Mouse (Mus musculus) embryonic facial prominence, embryonic 14.5 days (tissue): ENCODE data around the gene Tmem245. TPM values are rescaled to one million over a fixed set of nuclear protein-coding genes. Genes with fewer than 3 reads are reported as not detected.

Experiments used
- ATAC-seq: fragments of 200-750 bp; cut with Nextera tagmentation; 2 replicates; pipeline ENCODE4 v1.8.0; 2017; ENCODE audit warnings: low read depth, moderate number of reproducible peaks, moderate TSS enrichment
- DNase-seq: peaks from one replicate; pipeline ENCODE4 v3.0.0-alpha.2; 2015; ENCODE audit warnings: low spot score
- H3K27ac ChIP-seq: fragments of 300-500 bp; sonication (generic); replicated peaks from 2 replicates; pipeline ENCODE4 v1.5.1; 2014; ENCODE audit warnings: low read depth, mild to moderate bottlenecking, low read length, moderate library complexity
- H3K27me3 ChIP-seq: fragments of 300-500 bp; sonication (generic); replicated peaks from 2 replicates; pipeline ENCODE4 v1.6.1; 2014; ENCODE audit warnings: low read length; ENCODE audit not compliant: control insufficient read depth, insufficient read depth
- H3K36me3 ChIP-seq: fragments of 300-500 bp; sonication (generic); 2 replicates; pipeline ENCODE4 v1.6.1; 2014; ENCODE audit warnings: low read length, mixed read lengths; ENCODE audit not compliant: control insufficient read depth, insufficient read depth
- H3K4me1 ChIP-seq: fragments of 300-500 bp; sonication (generic); 2 replicates; pipeline ENCODE4 v1.6.1; 2014; ENCODE audit warnings: antibody characterized with exemption, low read length; ENCODE audit not compliant: control insufficient read depth, insufficient read depth
- H3K4me2 ChIP-seq: fragments of 300-500 bp; sonication (generic); 2 replicates; pipeline ENCODE4 v1.6.1; 2014; ENCODE audit warnings: low read depth, mild to moderate bottlenecking, low read length, moderate library complexity, mixed read lengths
- H3K4me3 ChIP-seq: fragments of 300-500 bp; sonication (generic); 2 replicates; pipeline ENCODE4 v1.5.1; 2014; ENCODE audit warnings: low read depth, mild to moderate bottlenecking, low read length
- H3K9ac ChIP-seq: fragments of 300-500 bp; sonication (generic); 2 replicates; pipeline ENCODE4 v1.6.1; 2014; ENCODE audit warnings: low read depth, mild to moderate bottlenecking, low read length, moderate library complexity, mixed read lengths
- H3K9me3 ChIP-seq: fragments of 300-500 bp; sonication (generic); 2 replicates; pipeline ENCODE4 v1.6.1; 2016; ENCODE audit warnings: low read length; ENCODE audit not compliant: control insufficient read depth
- WGBS: fragments of 180-500 bp; shearing (Covaris S2); extraction: QIAGEN DNeasy Blood & Tissue Kit; methylation state at CpG from one replicate; pipeline ENCODE4 v1.1.7; 2014; 5-methylcytosine and 5-hydroxymethylcytosine counted together
- polyA plus RNA-seq: library from polyadenylated mRNA; unstranded; fragments of >200 nt; fragmentation: Nextera tagmentation; extraction: Ambion mirVana; gene quantifications from 2 replicates; pipeline ENCODE4 v1.2.1, GENCODE M21; 2014

The Tmem245 gene
- 9.8 and 11.7 TPM in 2 replicates for polyA plus RNA-seq

DNA sequence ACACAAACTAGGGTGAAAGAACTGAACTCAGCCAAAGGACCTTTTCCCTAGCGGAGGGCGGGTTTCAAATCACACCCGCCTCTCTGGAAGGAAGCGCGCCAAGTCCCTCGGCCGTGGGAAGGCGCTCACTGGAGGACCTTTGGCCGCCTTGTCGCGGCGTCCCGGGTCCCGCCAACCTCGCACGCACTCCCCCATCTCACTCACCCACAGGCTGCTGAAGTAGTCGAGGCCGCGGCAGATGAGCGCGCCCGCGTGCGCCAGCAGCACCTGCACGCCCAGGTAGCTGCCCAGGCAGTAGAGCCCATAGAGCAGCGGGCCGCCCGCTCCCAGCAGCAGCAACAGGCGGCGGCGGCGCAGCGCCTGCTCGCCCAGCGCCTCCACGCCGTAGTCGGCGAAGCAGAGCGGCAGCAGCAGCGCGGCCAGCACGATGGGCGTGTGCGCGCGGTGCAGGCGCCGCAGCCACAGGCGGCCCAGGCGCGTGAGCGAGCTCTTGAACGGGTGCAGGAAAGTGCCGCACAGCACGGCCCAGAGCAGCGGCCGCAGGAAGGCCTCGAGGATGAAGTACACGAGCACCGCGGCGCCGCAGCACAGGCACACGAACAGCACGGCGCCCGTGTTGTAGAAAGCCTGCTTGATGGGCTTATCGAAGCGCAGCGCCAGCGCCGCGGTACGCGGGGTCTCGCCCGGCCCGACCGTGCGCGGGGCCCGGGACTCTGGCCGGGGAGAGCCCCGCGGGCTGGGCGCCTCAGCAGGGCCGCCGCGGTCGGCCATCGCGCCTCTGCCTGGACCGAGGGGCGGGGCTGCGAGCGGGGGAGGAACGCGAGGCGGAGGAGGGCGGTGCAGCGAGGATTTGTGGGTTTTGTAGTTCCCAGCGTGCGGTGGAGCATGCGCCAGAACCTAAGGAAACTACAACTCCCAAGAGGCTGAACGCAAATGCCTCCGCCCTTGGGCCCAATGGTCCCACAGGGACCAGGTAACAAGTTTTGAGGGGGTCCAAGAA is at the start of gene Tmem245:
Gene Tmem245 (minus strand): TSS at position 797 of the 1,000 bp plus-strand sequence.
- DNase-seq (peak; percentile 99), ATAC-seq (peak; percentile 97)
- 0% methylated on average over 63 of the region's 107 CpGs for WGBS
- H3K4me3 ChIP-seq = peak within 1 kb of the TSS; percentile 94
- H3K27me3 ChIP-seq = no peaks in the 10 kb centered on the region
- peak within 1 kb of the TSS; percentile 92 for H3K27ac ChIP-seq
- no peaks in the 10 kb centered on the region for H3K36me3 ChIP-seq
- H3K9ac ChIP-seq = peak within 1 kb of the TSS; percentile 92
- no peaks in the 10 kb centered on the region for H3K9me3 ChIP-seq
- peaks cover 18% of the 10 kb centered on the region for H3K4me1 ChIP-seq
- H3K4me2 ChIP-seq = peak within 1 kb of the TSS; percentile 66

DNA sequence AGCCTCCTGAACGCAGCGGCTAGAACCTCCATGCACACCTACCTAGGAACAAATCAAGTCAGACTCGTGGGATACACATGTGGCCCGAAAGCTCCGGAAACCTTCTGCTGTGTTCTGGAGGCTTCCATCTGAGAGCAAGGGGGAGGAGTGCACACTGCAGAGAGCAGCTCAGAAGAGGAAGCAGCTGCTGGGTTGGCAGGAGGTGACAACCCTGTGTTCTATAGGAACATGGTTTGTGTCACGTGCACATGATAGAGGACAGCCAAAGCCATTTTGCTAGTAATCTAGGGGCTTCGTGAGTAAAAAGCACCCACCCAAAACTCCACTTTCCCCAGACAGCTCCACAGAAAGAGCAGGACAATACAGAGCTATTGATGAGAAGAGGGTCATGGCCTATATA is 46.1 kb upstream of the Tmem245 start:
- Histone ChIP-seq H3K4me3 (no peak overlapping the region), H3K27ac (no peak overlapping the region), H3K27me3 (peaks cover 16% of the 10 kb centered on the region; the same call in 1 of the 2 replicates), H3K36me3 (no peaks in the 10 kb centered on the region), H3K9ac (no peak overlapping the region), H3K9me3 (peaks cover 10% of the 10 kb centered on the region; the same call in 1 of the 2 replicates), H3K4me2 (no peak overlapping the region), H3K4me1 (no peaks in the 10 kb centered on the region)
- WGBS = 79% methylated on average over 7 of the region's 7 CpGs
- ATAC-seq (no peak), DNase-seq (no peak)

DNA sequence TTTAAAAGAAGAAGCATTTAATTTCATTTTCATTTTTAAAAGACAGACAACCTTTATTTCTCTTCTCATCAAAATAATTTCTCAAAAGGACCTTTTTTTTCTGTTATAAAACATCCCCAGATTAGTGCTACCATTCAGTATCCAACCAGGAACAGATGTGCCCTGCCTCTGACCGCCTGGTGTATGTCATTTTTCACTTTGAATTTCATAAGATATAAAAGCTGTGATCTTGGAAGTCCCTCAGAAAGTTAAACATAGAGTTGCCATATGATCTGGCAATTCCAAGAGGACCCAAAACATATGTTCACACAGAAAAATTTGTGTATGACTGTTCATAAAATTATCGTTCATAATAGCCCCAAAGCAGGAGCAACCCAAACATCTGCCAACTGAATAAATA is 44.7 kb upstream of the Tmem245 start:
- H3K27me3 ChIP-seq = peaks cover 16% of the 10 kb centered on the region; the same call in 1 of the 2 replicates
- H3K4me1 ChIP-seq = no peaks in the 10 kb centered on the region
- H3K4me2 ChIP-seq = no peak overlapping the region
- DNase-seq = no peak
- no peaks in the 10 kb centered on the region for H3K36me3 ChIP-seq
- no peak overlapping the region for H3K9ac ChIP-seq
- whole genome bisulfite sequencing = 50% methylated on average over 2 of the region's 2 CpGs
- H3K9me3 ChIP-seq = peaks cover 11% of the 10 kb centered on the region; the same call in 1 of the 2 replicates
- no peak overlapping the region for H3K4me3 ChIP-seq
- H3K27ac ChIP-seq = no peak overlapping the region
- no peak for ATAC-seq

DNA sequence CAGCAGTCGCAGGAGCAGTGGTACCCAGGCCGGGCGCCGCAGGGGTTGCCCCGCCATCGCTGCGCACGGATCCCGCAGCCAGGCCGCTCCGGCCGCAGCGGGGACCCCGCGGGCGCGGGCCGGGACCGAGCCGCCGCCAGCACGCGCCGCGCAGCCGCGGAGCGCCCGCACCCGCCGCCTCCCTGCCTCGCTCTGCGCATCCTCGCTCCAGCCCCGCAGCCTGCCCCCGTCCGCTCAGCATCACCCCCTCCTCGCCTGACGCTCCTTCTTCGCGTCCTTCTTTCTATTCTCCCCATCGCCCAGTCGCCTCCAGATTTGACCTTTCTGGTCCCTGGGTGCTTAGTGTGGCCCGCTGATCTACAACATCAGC is 43.0 kb upstream of the Tmem245 start, which contains the start of gene Frrs1l:
Gene Frrs1l (minus strand): TSS at position 177 of the 370 bp plus-strand sequence.
- Histone ChIP-seq H3K36me3 (no peaks in the 10 kb centered on the region), H3K27ac (no peak within 1 kb of the TSS), H3K9ac (peak within 1 kb of the TSS; percentile 77), H3K27me3 (peaks cover 16% of the 10 kb centered on the region; the same call in 1 of the 2 replicates), H3K4me1 (no peaks in the 10 kb centered on the region), H3K4me3 (peak within 1 kb of the TSS; percentile 68), H3K9me3 (peaks cover 7% of the 10 kb centered on the region; the same call in 1 of the 2 replicates), H3K4me2 (peak within 1 kb of the TSS; percentile 99)
- DNase-seq (peak; percentile 32), ATAC-seq (peak; percentile 91)
- 0% methylated on average over 7 of the region's 44 CpGs for WGBS

DNA sequence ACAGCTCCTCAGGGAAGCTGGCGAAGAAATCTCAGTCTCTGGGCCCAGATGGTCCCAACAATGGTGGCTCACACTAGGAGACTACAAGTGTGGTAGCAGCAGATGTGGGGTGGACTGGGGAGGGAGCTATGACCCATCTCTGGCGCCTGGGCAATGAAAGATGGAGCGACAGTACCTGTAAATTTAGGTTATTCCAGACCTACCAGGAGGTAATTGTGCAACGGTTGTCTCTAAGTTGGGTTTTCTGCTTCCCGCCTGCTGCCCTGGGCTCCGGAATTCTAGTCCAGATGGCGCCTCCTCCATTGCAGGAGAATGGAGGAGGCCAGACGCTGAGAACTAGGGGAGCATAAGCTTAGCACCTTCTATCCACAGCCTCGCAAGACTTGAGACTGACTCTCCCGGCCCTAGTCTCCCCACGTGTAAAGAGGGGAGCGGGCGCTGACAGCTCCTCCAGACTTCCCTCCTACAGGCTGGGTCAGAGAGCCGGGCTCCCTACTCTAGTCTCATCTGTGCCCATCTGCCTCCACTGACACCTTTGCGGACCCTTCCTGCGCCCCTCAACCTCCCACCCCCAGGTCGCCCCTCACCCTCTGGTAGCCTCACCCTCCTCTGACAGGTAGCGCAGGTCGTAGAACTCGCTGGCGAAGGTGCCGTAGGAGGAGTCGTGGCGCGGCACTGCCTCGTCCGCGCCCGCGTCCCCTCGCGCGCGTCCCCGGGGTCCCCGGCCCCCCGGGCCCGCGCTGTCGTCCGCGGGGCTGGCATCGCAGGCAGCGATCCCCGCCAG is 42.4 kb upstream of the Tmem245 start:
- peak overlapping the region; percentile 68 for H3K4me3 ChIP-seq
- DNase-seq = peak; percentile 11
- peaks cover 16% of the 10 kb centered on the region; the same call in 1 of the 2 replicates for H3K27me3 ChIP-seq
- H3K9me3 ChIP-seq = peaks cover 7% of the 10 kb centered on the region; the same call in 1 of the 2 replicates
- H3K4me1 ChIP-seq = no peaks in the 10 kb centered on the region
- peak; percentile 55 for ATAC-seq
- H3K27ac ChIP-seq = no peak overlapping the region
- peak overlapping the region; percentile 77 for H3K9ac ChIP-seq
- peak overlapping the region; percentile 99 for H3K4me2 ChIP-seq
- H3K36me3 ChIP-seq = no peaks in the 10 kb centered on the region
- 7% methylated on average over 17 of the region's 45 CpGs for WGBS

DNA sequence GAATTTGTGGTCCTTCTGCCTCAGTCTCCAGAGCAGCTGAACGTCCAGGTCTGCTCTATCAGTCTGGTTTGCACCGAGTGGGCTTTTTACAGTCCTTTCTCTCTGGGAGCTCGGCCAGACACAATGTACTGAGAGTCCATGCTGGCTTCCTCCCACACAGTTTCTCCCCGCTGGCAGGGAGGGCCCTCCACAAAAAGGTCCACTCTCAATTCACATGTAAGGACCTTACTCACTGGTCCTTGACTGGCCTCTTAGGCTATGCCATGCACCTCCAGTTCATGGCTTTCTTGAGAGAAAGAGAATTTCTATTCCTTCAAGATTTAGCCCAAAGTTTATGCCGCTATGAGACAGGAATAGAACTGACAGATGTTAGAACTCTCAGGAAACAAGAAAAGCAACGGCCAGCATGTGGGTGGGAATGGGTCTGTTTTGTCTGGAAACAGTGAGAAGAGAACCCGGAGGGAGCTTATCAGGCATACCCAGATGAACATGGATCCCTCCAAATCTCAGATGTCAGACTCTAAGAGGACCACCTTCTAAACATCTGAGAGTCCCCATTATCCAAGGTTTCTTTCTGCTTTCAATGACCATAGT is 18.4 kb upstream of the Tmem245 start:
- DNase-seq (no peak), ATAC-seq (no peak)
- Histone ChIP-seq H3K9ac (no peak overlapping the region), H3K9me3 (no peaks in the 10 kb centered on the region), H3K4me2 (no peak overlapping the region), H3K4me3 (no peak overlapping the region), H3K36me3 (0 out of 2 replicates have a peak, but pooled peaks cover 4% of the 10 kb centered on the region), H3K27me3 (no peaks in the 10 kb centered on the region), H3K27ac (no peak overlapping the region), H3K4me1 (0 out of 2 replicates have a peak, but pooled peaks cover 3% of the 10 kb centered on the region)
- 66% methylated on average over 7 of the region's 7 CpGs for WGBS

DNA sequence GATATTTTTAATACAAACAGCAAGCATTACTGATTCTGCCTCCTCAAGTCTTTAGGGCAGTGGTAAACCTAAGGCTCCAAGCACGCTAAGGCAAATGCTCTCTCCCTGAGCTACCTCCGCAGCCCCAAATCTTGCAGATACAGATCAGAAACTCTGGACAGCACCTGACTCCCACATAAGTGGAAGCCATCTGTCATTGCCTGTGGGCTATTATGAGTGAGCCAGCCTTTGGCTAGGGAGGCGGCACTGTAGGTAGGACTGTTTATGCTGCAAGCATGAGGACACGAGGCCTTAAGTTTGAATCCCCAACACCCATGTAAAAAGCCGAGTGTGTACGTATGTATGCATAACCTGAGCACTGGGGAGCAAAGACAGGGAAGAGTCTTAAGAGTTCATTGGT is 16.4 kb upstream of the Tmem245 start:
- H3K4me3 ChIP-seq = no peak overlapping the region
- ATAC-seq (no peak), DNase-seq (no peak)
- no peak overlapping the region for H3K27ac ChIP-seq
- no peak overlapping the region for H3K9ac ChIP-seq
- H3K9me3 ChIP-seq = no peaks in the 10 kb centered on the region
- H3K36me3 ChIP-seq = 0 out of 2 replicates have a peak, but pooled peaks cover 4% of the 10 kb centered on the region
- WGBS = 78% methylated on average over 6 of the region's 6 CpGs
- H3K4me2 ChIP-seq = no peak overlapping the region
- H3K4me1 ChIP-seq = no peaks in the 10 kb centered on the region
- H3K27me3 ChIP-seq = no peaks in the 10 kb centered on the region
